Mouse (Mus musculus) ES-E14 (cell line): ENCODE measurements at regions not wholly inside any gene's neighbourhood (a gene's known extent, or its start where the extent isn't known, plus 50 kb on each side); places are given as distances from the start of the nearest gene placed in this dataset.

ENCODE experiments used
- DNase-seq: peaks from one replicate; pipeline ENCODE4 v3.0.0-alpha.2; 2013; ENCODE audit warnings: low read depth, low spot score
- H3K27ac ChIP-seq: 2 replicates; pipeline ENCODE4 v1.5.1; 2012; ENCODE audit warnings: low read depth, mild to moderate bottlenecking, low read length, moderate library complexity, mixed read lengths; ENCODE audit not compliant: poor library complexity, insufficient read depth, severe bottlenecking
- H3K36me3 ChIP-seq: 2 replicates; pipeline ENCODE4 v1.6.1; 2012; ENCODE audit warnings: mild to moderate bottlenecking, low read length, moderate library complexity, mixed read lengths; ENCODE audit not compliant: control insufficient read depth, poor library complexity, insufficient read depth, severe bottlenecking
- H3K4me1 ChIP-seq, 2 experiments: fragments of 150-350 bp in 1 of 2; sonication (generic) in 1 of 2; 2 replicates each; pipeline ENCODE4 v1.6.1; 2012; ENCODE audit warnings: low read length in 2 of 2, mild to moderate bottlenecking in 1 of 2, mixed read lengths in 1 of 2; ENCODE audit not compliant: control insufficient read depth in 2 of 2, insufficient read depth in 2 of 2, poor library complexity in 1 of 2
- H3K4me3 ChIP-seq, 2 experiments: fragments of 150-350 bp in 1 of 2; sonication (generic) in 1 of 2; 2 replicates each; pipeline ENCODE4 v1.5.1; 2012; ENCODE audit warnings: low read length in 2 of 2, low read depth in 1 of 2, mild to moderate bottlenecking in 1 of 2, mixed read lengths in 1 of 2; ENCODE audit not compliant: insufficient read depth in 1 of 2, poor library complexity in 1 of 2, severe bottlenecking in 1 of 2
- H3K9ac ChIP-seq: 2 replicates; pipeline ENCODE4 v1.6.1; 2012; ENCODE audit warnings: low read depth, mild to moderate bottlenecking, low read length, mixed read lengths; ENCODE audit not compliant: poor library complexity, insufficient read depth, severe bottlenecking
- H3K9me3 ChIP-seq: fragments of 150-350 bp; sonication (generic); 2 replicates; pipeline ENCODE4 v1.6.1; 2012; ENCODE audit warnings: low read depth, mild to moderate bottlenecking, low read length; ENCODE audit not compliant: control insufficient read depth, insufficient read depth
- CHD2 ChIP-seq: IDR thresholded peaks from 2 replicates; pipeline ENCODE4 v1.6.1; 2014; ENCODE audit warnings: mild to moderate bottlenecking, low read depth, low read length, inconsistent platforms
- HCFC1 ChIP-seq: IDR thresholded peaks from 2 replicates; pipeline ENCODE4 v1.6.1; 2012; ENCODE audit warnings: low read length, inconsistent platforms, borderline replicate concordance; ENCODE audit not compliant: insufficient read depth
- MAFK ChIP-seq: IDR thresholded peaks from 2 replicates; pipeline ENCODE4 v1.6.1; 2014; ENCODE audit warnings: mild to moderate bottlenecking, low read depth, low read length, inconsistent platforms; ENCODE audit not compliant: insufficient read depth
- ZC3H11A ChIP-seq: IDR thresholded peaks from 2 replicates; pipeline ENCODE4 v1.6.1; 2012; ENCODE audit warnings: low read depth, mild to moderate bottlenecking, inconsistent platforms, low read length, borderline replicate concordance
- ZNF384 ChIP-seq: IDR thresholded peaks from 2 replicates; pipeline ENCODE4 v1.6.1; 2012; ENCODE audit warnings: low read depth, low read length, inconsistent platforms
- in situ Hi-C, 2 experiments: fragments of 600-800 bp; cut with MboI; formaldehyde crosslinking; loops; one replicate each; pipeline ENCODE4 v1.15.1; 2025; ENCODE audit warnings: low sequenced_read_pairs in 2 of 2, inconsistent platforms in 1 of 2; ENCODE audit not compliant: unreplicated experiment in 2 of 2

- H3K4me1 ChIP-seq: no peaks in the 10 kb centered on the region
- H3K27ac ChIP-seq: no peak overlapping the region
- H3K9me3 ChIP-seq: no peaks in the 10 kb centered on the region
- TF ChIP-seq HCFC1 (no peak), ZNF384 (no peak)
- no peak overlapping the region for H3K4me3 ChIP-seq
- no peak overlapping the region for H3K9ac ChIP-seq
- H3K36me3 ChIP-seq: no peaks in the 10 kb centered on the region
- no peak for DNase-seq
- in situ Hi-C loops: no loop called here
These were observed 130.7 kb upstream of the Gprin3 start for GRCm38 (mm10) chr6:59556668-59557310.

- TF ChIP-seq MAFK (no peak), ZC3H11A (no peak), HCFC1 (no peak), CHD2 (no peak), ZNF384 (no peak)
- Histone ChIP-seq H3K36me3 (no peaks in the 10 kb centered on the region), H3K27ac (no peak overlapping the region), H3K4me1 (no peaks in the 10 kb centered on the region), H3K9me3 (no peaks in the 10 kb centered on the region), H3K9ac (no peak overlapping the region), H3K4me3 (no peak overlapping the region)
- DNase-seq: no peak
- in situ Hi-C loops: no loop called here
These were observed 110.9 kb upstream of the Gprin3 start for GRCm38 (mm10) chr6:59537025-59537424.

- no peaks in the 10 kb centered on the region for H3K36me3 ChIP-seq
- no peak for DNase-seq
These were observed 98.8 kb upstream of the Gprin3 start for GRCm38 (mm10) chr6:59524940-59525265.

GRCm38 (mm10) chr6:59524095-59524939 lies 98.2 kb upstream of the Gprin3 start:
- H3K27ac ChIP-seq: no peak overlapping the region
- no peak overlapping the region for H3K9ac ChIP-seq
- no peak overlapping the region for H3K4me3 ChIP-seq
- H3K36me3 ChIP-seq: no peaks in the 10 kb centered on the region
- in situ Hi-C loops: no loop called here
- no peaks in the 10 kb centered on the region for H3K4me1 ChIP-seq
- DNase-seq: no peak
- no peaks in the 10 kb centered on the region for H3K9me3 ChIP-seq
- no peak for TF ChIP-seq HCFC1
- no peak for TF ChIP-seq ZNF384
- TF ChIP-seq CHD2: no peak
- no peak for TF ChIP-seq ZC3H11A
- no peak for TF ChIP-seq MAFK

More at GRCm38 (mm10) chr6:59524940-59525265, 98.8 kb upstream of the Gprin3 start:
- H3K4me3 ChIP-seq: no peak overlapping the region
- H3K9ac ChIP-seq: no peak overlapping the region
- H3K9me3 ChIP-seq: no peaks in the 10 kb centered on the region
- H3K27ac ChIP-seq: no peak overlapping the region
- no peaks in the 10 kb centered on the region for H3K4me1 ChIP-seq
- TF ChIP-seq ZC3H11A (no peak), CHD2 (no peak)
- in situ Hi-C loops: no loop called here

- TF ChIP-seq MAFK (no peak), HCFC1 (no peak), CHD2 (no peak), ZNF384 (no peak), ZC3H11A (no peak)
- in situ Hi-C loops: no loop called here
- H3K27ac ChIP-seq: no peak overlapping the region
- H3K4me1 ChIP-seq: no peaks in the 10 kb centered on the region
- no peak overlapping the region for H3K9ac ChIP-seq
- H3K36me3 ChIP-seq: no peaks in the 10 kb centered on the region
- DNase-seq: no peak
- H3K9me3 ChIP-seq: no peaks in the 10 kb centered on the region
- H3K4me3 ChIP-seq: no peak overlapping the region
These were observed 96.9 kb upstream of the Gprin3 start for GRCm38 (mm10) chr6:59522960-59523359.
